Mouse (Mus musculus): ENCODE measurements around the gene Spty2d1. TPM values are rescaled to one million over a fixed set of nuclear protein-coding genes. Genes with fewer than 3 reads are reported as not detected.
"Not testable (repeated sequence)": the region's sequence is repeated elsewhere in the genome, so short reads cannot be mapped to it uniquely, and the experiment has no call there.

Gene Spty2d1
- total RNA-seq (2021): 10 to 100 TPM; 17.4 to 20.2 TPM
- long read RNA-seq, experiment 1, full-length matches to known transcripts: 6 of 8 reads
- long read RNA-seq, experiment 1, partial matches to known transcripts: 2 of 8 reads
- long read RNA-seq, experiment 1, other reads (novel, unspliced or antisense): 0 of 8 reads
- long read RNA-seq, experiment 2, full-length matches to known transcripts: 2 of 3 reads
- long read RNA-seq, experiment 2, partial matches to known transcripts: 1 of 3 reads
- long read RNA-seq, experiment 2, other reads (novel, unspliced or antisense): 0 of 3 reads

GRCm38 (mm10) chr7:47008168-47008993 is at the start of gene Spty2d1:
TSS of gene Spty2d1 (minus strand) at chr7:47008411.
- peak; percentile 99 for DNase-seq (ENCODE audit: low spot score in 2 of 2)

GRCm38 (mm10) chr7:47056273-47056672 is 48.1 kb upstream of the Spty2d1 start:
- DNase-seq (ENCODE audit: low spot score in 2 of 2): no peak

GRCm38 (mm10) chr7:47055744-47056143 is 47.5 kb upstream of the Spty2d1 start:
- DNase-seq (ENCODE audit: low spot score in 2 of 2): no peak

GRCm38 (mm10) chr7:47054666-47055065 is 46.5 kb upstream of the Spty2d1 start:
- DNase-seq (ENCODE audit: low spot score in 2 of 2): no peak

GRCm38 (mm10) chr7:47053287-47053686 is 45.1 kb upstream of the Spty2d1 start:
- DNase-seq (ENCODE audit: low spot score in 2 of 2): no peak

GRCm38 (mm10) chr7:47052276-47052675 is 44.1 kb upstream of the Spty2d1 start:
- DNase-seq (ENCODE audit: low spot score in 2 of 2): no peak

GRCm38 (mm10) chr7:47051404-47052151 is 43.4 kb upstream of the Spty2d1 start:
- no peak for DNase-seq (ENCODE audit: low spot score in 2 of 2)

GRCm38 (mm10) chr7:47050766-47051165 is 42.6 kb upstream of the Spty2d1 start:
- peak; percentile 62 to 64 for DNase-seq (ENCODE audit: low spot score in 2 of 2)

GRCm38 (mm10) chr7:47050366-47050765 is 42.2 kb upstream of the Spty2d1 start, which contains the start of gene Tmem86a:
TSS of gene Tmem86a (plus strand) at chr7:47050601.
- peak; percentile 92 to 96 for DNase-seq (ENCODE audit: low spot score in 2 of 2)

GRCm38 (mm10) chr7:47042823-47043490 is 34.7 kb upstream of the Spty2d1 start:
- no peak for DNase-seq (ENCODE audit: low spot score in 2 of 2)

- DNase-seq (ENCODE audit: low spot score in 2 of 2): no peak
Measured at GRCm38 (mm10) chr7:47042121-47042520, 33.9 kb upstream of the Spty2d1 start.

GRCm38 (mm10) chr7:47041706-47042105 is 33.5 kb upstream of the Spty2d1 start:
- no peak for DNase-seq (ENCODE audit: low spot score in 2 of 2)

- DNase-seq (ENCODE audit: low spot score in 2 of 2): no peak
Measured at GRCm38 (mm10) chr7:47035426-47035825, 27.2 kb upstream of the Spty2d1 start.

- no peak for DNase-seq (ENCODE audit: low spot score in 2 of 2)
Measured at GRCm38 (mm10) chr7:47034785-47035384, 26.7 kb upstream of the Spty2d1 start.

GRCm38 (mm10) chr7:47031371-47031770 is 23.2 kb upstream of the Spty2d1 start:
- no peak for DNase-seq (ENCODE audit: low spot score in 2 of 2)

- no peak for DNase-seq (ENCODE audit: low spot score in 2 of 2)
Measured at GRCm38 (mm10) chr7:47030517-47031193, 22.4 kb upstream of the Spty2d1 start.

- no peak for DNase-seq (ENCODE audit: low spot score in 2 of 2)
Measured at GRCm38 (mm10) chr7:47027520-47027919, 19.3 kb upstream of the Spty2d1 start.

- DNase-seq (ENCODE audit: low spot score in 2 of 2): not testable (repeated sequence)
Measured at GRCm38 (mm10) chr7:47026899-47027298, 18.7 kb upstream of the Spty2d1 start.

GRCm38 (mm10) chr7:47025429-47025828 is 17.2 kb upstream of the Spty2d1 start:
- no peak for DNase-seq (ENCODE audit: low spot score in 2 of 2)

GRCm38 (mm10) chr7:47024454-47024853 is 16.2 kb upstream of the Spty2d1 start:
- no peak for DNase-seq (ENCODE audit: low spot score in 2 of 2)
